Mouse (Mus musculus): Measurements from ENCODE around the gene C2cd4a. TPM values are rescaled to one million over a fixed set of nuclear protein-coding genes. Genes with fewer than 3 reads are reported as not detected.

The C2cd4a gene
- polyA plus RNA-seq, 1 experiment from 2014 or later, result 0.33 TPM

DNA sequence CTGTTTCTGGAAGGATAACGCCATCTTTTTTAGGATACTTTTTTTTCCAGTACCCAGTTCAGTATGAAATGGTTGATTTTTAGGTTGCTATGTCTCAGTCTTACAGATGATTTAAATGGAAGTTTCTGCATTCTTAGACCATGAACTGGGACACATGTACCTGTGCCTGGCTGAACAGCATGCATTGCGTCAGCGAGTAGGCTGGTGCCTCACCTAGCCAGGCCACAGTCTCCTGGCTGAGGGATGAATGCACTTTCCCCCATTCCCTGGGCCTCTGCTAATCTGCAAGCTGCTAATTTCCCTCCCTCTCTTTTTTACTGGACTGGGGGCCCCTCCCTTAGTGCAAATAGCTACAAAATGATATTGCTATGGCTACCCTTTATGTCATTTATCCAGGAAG is 17.7 kb upstream of the C2cd4a start:
- Histone ChIP-seq H3K36me3 (peaks cover 6% of the 10 kb centered on the region), H3K27ac (no peak overlapping the region), H3K4me3 (no peak overlapping the region), H3K27me3 (ENCODE audit: low read depth, poor library complexity, severe bottlenecking) (no peaks in the 10 kb centered on the region), H3K4me1 (0 out of 2 replicates have a peak, but pooled peaks cover 3% of the 10 kb centered on the region), H3K9me3 (replicated peaks) (no peaks in the 10 kb centered on the region)
- DNase-seq (ENCODE audit: low spot score), result no peak
- 96% methylated on average over 3 of the region's 3 CpGs for WGBS

DNA sequence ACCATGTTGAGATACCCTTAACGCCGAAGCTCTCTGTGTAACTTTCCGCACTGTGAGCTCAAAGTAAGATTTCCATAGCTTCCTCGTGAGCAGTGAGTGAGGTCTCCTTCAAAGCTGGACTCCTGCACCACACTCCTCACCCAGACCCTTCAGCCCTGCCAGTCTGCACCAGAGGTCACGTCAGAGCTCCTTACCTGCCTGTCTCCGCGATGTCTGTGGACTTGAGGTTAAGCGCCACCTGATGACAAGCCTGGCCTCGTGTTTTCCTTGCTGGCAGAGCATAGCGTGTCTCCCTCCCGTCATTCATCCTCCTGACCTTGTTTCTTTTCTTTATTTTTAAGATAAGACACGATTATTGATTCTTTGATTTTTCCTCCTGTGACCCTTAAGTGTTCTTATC is 17.3 kb upstream of the C2cd4a start:
- no peak for DNase-seq (ENCODE audit: low spot score)

GRCm38 (mm10) chr9:67847606-67848005 is 15.5 kb upstream of the C2cd4a start:
- no peak overlapping the region for H3K27ac ChIP-seq
- no peak for DNase-seq (ENCODE audit: low spot score)
- H3K36me3 ChIP-seq, result 0 out of 2 replicates have a peak, but pooled peaks cover 4% of the 10 kb centered on the region
- no peaks in the 10 kb centered on the region for H3K27me3 ChIP-seq (ENCODE audit: low read depth, poor library complexity, severe bottlenecking)
- H3K4me3 ChIP-seq, result no peak overlapping the region
- H3K9me3 ChIP-seq (replicated peaks), result no peaks in the 10 kb centered on the region
- peaks cover 3% of the 10 kb centered on the region; the same call in 1 of the 2 replicates for H3K4me1 ChIP-seq
- 94% methylated on average over 3 of the region's 3 CpGs for WGBS

More for the DNA sequence above, 17.3 kb upstream of the C2cd4a start:
- peaks cover 3% of the 10 kb centered on the region; the same call in 1 of the 2 replicates for H3K4me1 ChIP-seq
- H3K9me3 ChIP-seq (replicated peaks), result no peaks in the 10 kb centered on the region
- 84% methylated on average over 12 of the region's 12 CpGs for WGBS
- H3K4me3 ChIP-seq, result no peak overlapping the region
- H3K27me3 ChIP-seq (ENCODE audit: low read depth, poor library complexity, severe bottlenecking), result no peaks in the 10 kb centered on the region
- H3K36me3 ChIP-seq, result 0 out of 2 replicates have a peak, but pooled peaks cover 4% of the 10 kb centered on the region
- no peak overlapping the region for H3K27ac ChIP-seq

- Histone ChIP-seq H3K4me3 (no peak overlapping the region), H3K9me3 (replicated peaks) (no peaks in the 10 kb centered on the region), H3K27ac (no peak overlapping the region), H3K36me3 (0 out of 2 replicates have a peak, but pooled peaks cover 4% of the 10 kb centered on the region), H3K4me1 (peaks cover 5% of the 10 kb centered on the region), H3K27me3 (ENCODE audit: low read depth, poor library complexity, severe bottlenecking) (no peaks in the 10 kb centered on the region)
- DNase-seq (ENCODE audit: low spot score), result no peak
- 94% methylated on average over 2 of the region's 2 CpGs for WGBS
These were observed 14.0 kb upstream of the C2cd4a start for GRCm38 (mm10) chr9:67846089-67846488.

- H3K36me3 ChIP-seq, result 0 out of 2 replicates have a peak, but pooled peaks cover 4% of the 10 kb centered on the region
- peaks cover 9% of the 10 kb centered on the region for H3K4me1 ChIP-seq
- 82% methylated on average over 5 of the region's 5 CpGs for WGBS
- H3K4me3 ChIP-seq, result no peak overlapping the region
- no peaks in the 10 kb centered on the region for H3K9me3 ChIP-seq (replicated peaks)
- no peak for DNase-seq (ENCODE audit: low spot score)
- no peak overlapping the region for H3K27ac ChIP-seq
- no peaks in the 10 kb centered on the region for H3K27me3 ChIP-seq (ENCODE audit: low read depth, poor library complexity, severe bottlenecking)
These were observed 13.5 kb upstream of the C2cd4a start for GRCm38 (mm10) chr9:67845648-67846047.

DNA sequence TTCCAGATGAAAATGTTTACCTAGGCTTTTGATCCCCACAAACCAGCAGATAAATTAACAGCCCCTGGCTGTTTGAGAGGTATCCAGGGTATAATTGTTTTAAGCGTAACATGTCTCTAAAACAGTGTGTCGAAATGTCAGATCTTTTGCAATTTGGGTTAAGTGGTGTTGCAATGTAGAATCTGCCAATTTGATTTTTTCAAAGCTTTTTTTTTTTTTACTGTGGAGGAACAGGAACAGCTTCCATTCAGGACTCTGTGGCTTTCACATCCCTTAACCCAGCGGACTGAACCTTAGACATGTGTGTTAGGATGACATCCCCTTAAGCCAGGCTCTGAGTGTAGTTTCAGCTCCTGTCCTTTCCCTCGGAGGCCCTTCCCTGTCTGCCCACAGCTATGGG is 12.9 kb upstream of the C2cd4a start:
- Histone ChIP-seq H3K9me3 (replicated peaks) (no peaks in the 10 kb centered on the region), H3K27ac (no peak overlapping the region), H3K4me1 (peaks cover 12% of the 10 kb centered on the region), H3K27me3 (ENCODE audit: low read depth, poor library complexity, severe bottlenecking) (no peaks in the 10 kb centered on the region), H3K36me3 (0 out of 2 replicates have a peak, but pooled peaks cover 4% of the 10 kb centered on the region), H3K4me3 (no peak overlapping the region)
- DNase-seq (ENCODE audit: low spot score), result no peak
- WGBS, result 87% methylated on average over 4 of the region's 4 CpGs

DNA sequence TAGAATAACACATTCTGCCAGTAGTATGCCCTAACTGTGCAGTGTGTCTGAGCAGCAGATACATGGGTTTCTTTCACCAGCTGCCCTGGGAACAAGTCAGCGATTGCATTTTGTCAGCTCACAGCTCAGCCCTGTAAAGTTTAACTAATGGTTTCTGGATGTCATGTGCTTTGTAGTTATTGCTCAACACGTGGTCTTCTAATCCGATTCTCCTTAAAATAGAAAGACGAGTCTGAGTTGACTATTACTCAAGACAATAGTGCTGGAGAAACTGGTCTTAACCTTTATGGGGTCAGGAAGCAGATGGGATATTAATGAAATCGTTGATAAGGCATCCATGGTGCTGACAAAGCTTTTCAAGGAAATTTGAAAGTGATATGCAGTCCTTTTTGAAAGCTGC is 10.7 kb upstream of the C2cd4a start:
- no peak for DNase-seq (ENCODE audit: low spot score)
- Histone ChIP-seq H3K36me3 (0 out of 2 replicates have a peak, but pooled peaks cover 4% of the 10 kb centered on the region), H3K27me3 (ENCODE audit: low read depth, poor library complexity, severe bottlenecking) (no peaks in the 10 kb centered on the region), H3K4me1 (peaks cover 12% of the 10 kb centered on the region), H3K27ac (no peak overlapping the region), H3K9me3 (replicated peaks) (no peaks in the 10 kb centered on the region), H3K4me3 (no peak overlapping the region)
- WGBS, result 64% methylated on average over 5 of the region's 5 CpGs

- under 1% methylated on average over 37 of the region's 53 CpGs for WGBS
These were observed 8.1 kb upstream of the C2cd4a start, which contains the start of gene Vps13c for GRCm38 (mm10) chr9:67839981-67840859. TSS of gene Vps13c (plus strand) at chr9:67840396.

GRCm38 (mm10) chr9:67837311-67837710 is 5.2 kb upstream of the C2cd4a start:
- no peak overlapping the region for H3K4me3 ChIP-seq
- H3K27ac ChIP-seq, result no peak overlapping the region
- DNase-seq (ENCODE audit: low spot score), result no peak
- H3K27me3 ChIP-seq (ENCODE audit: low read depth, poor library complexity, severe bottlenecking), result peaks cover 12% of the 10 kb centered on the region
- WGBS, result 80% methylated on average over 2 of the region's 2 CpGs
- no peaks in the 10 kb centered on the region for H3K9me3 ChIP-seq (replicated peaks)
- H3K4me1 ChIP-seq, result peaks cover 14% of the 10 kb centered on the region
- no peaks in the 10 kb centered on the region for H3K36me3 ChIP-seq

More at GRCm38 (mm10) chr9:67839981-67840859, 8.1 kb upstream of the C2cd4a start, which contains the start of gene Vps13c:
- Histone ChIP-seq H3K9me3 (replicated peaks) (no peaks in the 10 kb centered on the region), H3K36me3 (no peaks in the 10 kb centered on the region), H3K4me3 (peak within 1 kb of the TSS; percentile 79), H3K27me3 (ENCODE audit: low read depth, poor library complexity, severe bottlenecking) (no peaks in the 10 kb centered on the region), H3K27ac (peak within 1 kb of the TSS; percentile 88), H3K4me1 (peaks cover 9% of the 10 kb centered on the region)
- peak; percentile 88 for DNase-seq (ENCODE audit: low spot score)

DNA sequence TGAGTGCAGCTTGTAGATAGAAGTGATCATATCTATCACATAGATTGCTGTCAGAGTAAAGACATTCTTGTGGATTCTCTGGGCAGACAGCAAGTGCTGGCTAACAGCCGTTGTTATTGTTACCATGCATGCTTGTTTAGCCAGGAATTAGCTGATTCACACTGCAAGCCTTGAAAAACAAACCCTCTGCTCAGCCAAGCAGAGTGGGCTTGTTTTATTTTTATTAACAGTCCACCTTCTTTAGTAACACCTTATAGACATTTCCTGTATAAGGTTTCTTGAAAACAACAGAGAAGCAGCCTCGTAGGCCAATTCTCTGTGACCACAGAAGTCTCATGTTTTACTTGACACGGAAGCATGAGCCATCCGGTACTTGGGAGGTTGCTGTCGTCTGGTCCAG is 2.4 kb upstream of the C2cd4a start:
- Histone ChIP-seq H3K4me1 (peaks cover 24% of the 10 kb centered on the region), H3K27ac (no peak overlapping the region), H3K4me3 (no peak overlapping the region), H3K9me3 (replicated peaks) (no peaks in the 10 kb centered on the region), H3K36me3 (no peaks in the 10 kb centered on the region), H3K27me3 (ENCODE audit: low read depth, poor library complexity, severe bottlenecking) (peaks cover 40% of the 10 kb centered on the region)
- 84% methylated on average over 5 of the region's 5 CpGs for WGBS
- no peak for DNase-seq (ENCODE audit: low spot score)

DNA sequence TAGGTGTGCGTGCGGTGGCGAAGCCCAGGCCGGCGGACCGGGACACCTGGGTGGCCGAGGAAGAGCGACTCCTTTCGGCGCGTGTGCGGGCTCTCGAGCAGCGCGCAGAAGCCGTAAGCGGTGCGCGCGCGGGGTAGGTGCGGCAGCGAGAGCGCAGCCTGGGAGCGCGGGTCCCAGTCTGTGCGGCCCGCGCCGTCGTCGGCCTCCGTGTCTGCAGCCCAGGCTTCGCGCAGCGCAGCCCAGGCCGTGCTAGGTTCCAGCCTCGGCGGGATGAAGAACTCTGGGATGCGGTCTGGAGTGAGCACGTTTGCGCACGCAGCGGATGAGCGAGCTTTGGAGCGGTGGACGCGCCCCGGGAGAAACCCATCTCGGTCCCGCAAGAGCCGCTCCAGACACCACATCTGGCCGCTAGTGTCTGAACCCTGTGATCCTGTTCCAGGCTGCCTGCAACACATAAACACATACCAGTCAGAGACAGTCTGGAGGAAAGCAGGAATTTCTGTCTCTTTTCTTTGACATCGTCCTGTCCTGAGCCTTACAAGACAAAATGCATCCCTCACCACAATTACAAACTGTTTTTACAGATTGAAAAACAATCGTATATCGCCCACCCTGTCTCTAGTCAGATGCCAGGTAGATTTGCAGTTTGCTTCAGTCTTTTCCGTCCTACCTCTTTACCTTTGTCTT is 628 bp downstream of the C2cd4a start:
- peak; percentile 63 for DNase-seq (ENCODE audit: low spot score)
- H3K4me3 ChIP-seq, result peak overlapping the region; percentile 65
- H3K4me1 ChIP-seq, result peaks cover 24% of the 10 kb centered on the region
- peak overlapping the region; percentile 79 for H3K27ac ChIP-seq
- no peaks in the 10 kb centered on the region for H3K9me3 ChIP-seq (replicated peaks)
- no peaks in the 10 kb centered on the region for H3K36me3 ChIP-seq
- peaks cover 52% of the 10 kb centered on the region for H3K27me3 ChIP-seq (ENCODE audit: low read depth, poor library complexity, severe bottlenecking)
- WGBS, result under 1% methylated on average over 57 of the region's 57 CpGs

- Histone ChIP-seq H3K4me1 (peaks cover 24% of the 10 kb centered on the region), H3K27ac (peak overlapping the region; percentile 79), H3K4me3 (peak overlapping the region; percentile 65), H3K27me3 (ENCODE audit: low read depth, poor library complexity, severe bottlenecking) (peaks cover 52% of the 10 kb centered on the region), H3K36me3 (no peaks in the 10 kb centered on the region), H3K9me3 (replicated peaks) (no peaks in the 10 kb centered on the region)
- WGBS, result 2% methylated on average over 78 of the region's 84 CpGs
- DNase-seq (ENCODE audit: low spot score), result peak; percentile 80
These were observed 1.4 kb downstream of the C2cd4a start for GRCm38 (mm10) chr9:67830411-67831358.
